Mouse (Mus musculus): ENCODE results near the gene Nfib.

DNA sequence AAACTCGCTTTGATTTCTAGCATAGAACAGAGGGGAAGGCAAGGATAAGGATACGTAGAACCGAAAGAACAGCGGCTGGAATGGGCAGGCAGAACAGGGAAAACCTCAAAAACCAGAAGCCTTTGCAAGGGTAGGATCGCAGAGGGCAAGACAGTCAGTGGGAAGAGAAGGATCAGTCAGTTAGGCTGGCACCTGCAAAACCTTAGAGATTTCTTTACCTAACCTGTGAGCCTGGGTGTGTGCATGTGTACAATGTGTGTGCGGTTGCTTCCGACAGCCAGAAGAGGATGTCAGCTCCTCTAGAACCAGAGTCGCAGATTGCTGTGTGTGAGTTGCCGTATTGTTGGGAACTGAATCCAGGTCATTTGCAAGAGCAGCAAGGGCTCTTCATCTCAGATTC lies 67.3 kb downstream of the Nfib start:
- TF ChIP-seq POLR2A (IDR thresholded peaks at IDR 0.05; ENCODE audit: insufficient read depth, low read depth, low read length) (no peak), CTCF (IDR thresholded peaks at IDR 0.05) (no peak), EP300 (IDR thresholded peaks at IDR 0.05; ENCODE audit: insufficient read depth, low read depth, low read length) (no peak)

Measured in heart, adult 2 months (tissue).